Mouse (Mus musculus) effector memory CD4-positive, alpha-beta T cell, adult 5 months (primary cell): ENCODE measurements around the gene Syap1. TPM values are rescaled to one million over a fixed set of nuclear protein-coding genes. Genes with fewer than 3 reads are reported as not detected.

Source experiments
- polyA plus RNA-seq: library from polyadenylated mRNA; unstranded; fragments of 100-300 nt; shearing (Covaris generic); gene quantifications from one replicate; pipeline ENCODE4 v1.2.1, GENCODE M21; 2017

The Syap1 gene
- polyA plus RNA-seq = 47.3 TPM

DNA sequence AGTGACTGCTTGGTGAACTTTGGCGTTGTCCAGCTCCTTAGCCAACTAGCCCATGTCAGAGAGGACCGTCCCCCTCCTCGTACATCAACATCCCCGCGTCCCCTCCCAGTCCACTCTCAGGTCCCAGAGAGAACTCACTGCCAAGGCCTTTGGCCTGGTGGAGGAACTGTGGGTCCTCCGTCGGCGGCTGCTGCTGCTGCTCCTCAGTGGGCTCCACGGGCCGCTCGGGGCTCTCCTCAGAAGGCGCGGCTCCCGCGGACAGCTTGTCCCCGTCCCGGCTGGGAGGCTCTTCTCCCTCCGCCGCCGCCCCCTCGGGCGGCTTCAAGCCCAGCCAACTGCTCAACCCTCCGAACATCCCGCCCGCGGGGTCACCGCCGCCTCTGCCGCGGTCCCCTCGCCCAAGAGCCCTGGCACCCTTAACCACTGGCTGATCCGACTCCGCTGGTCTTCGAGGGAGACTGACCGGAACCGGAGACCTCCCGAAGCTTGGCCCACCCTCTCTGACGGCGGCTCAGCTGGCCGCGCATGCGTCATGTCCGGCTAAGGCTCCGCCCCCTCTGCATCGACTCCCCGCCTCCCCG, at the start of gene Syap1:
Gene Syap1 (minus strand): TSS at position 517 of the 581 bp plus-strand sequence.

DNA sequence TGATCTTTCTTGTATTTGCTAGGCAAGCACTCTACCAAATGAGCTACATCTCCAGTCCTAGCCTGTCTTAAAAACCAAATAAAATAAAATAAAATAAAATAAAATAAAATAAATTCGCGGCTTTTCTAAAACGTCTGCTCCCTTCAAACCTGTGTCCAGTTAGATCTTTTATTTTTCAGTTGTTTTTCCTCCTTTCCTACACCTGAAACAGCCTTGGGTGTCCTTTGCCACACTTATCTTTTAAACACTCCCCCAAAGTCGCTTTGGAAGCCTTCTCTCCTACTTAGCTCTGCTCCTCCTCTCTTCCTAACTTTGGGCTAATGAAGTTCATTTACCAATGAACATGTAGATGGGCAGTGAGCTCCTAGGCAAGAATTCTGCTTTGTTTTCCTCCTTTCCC, 12.7 kb upstream of the Syap1 start, which contains the start of gene Ctps2:
Gene Ctps2 (plus strand): TSS at position 301 of the 400 bp plus-strand sequence.

GRCm38 (mm10) chrX:162829203-162829708, 59.0 kb downstream of the Syap1 start, which contains the start of gene Txlng:
TSS of gene Txlng (minus strand) at chrX:162829454.

Other genes with a start within 250 kb of the Syap1 start
- not detected for gene Reps2, start 244.8 kb downstream of the Syap1 start, polyA plus RNA-seq
- 178 TPM for gene Rbbp7, start 128.0 kb downstream of the Syap1 start, polyA plus RNA-seq
- gene Txlng, start 59.0 kb downstream of the Syap1 start, polyA plus RNA-seq = 21.2 TPM
- 169 TPM for gene Ctps2, start 12.8 kb upstream of the Syap1 start, polyA plus RNA-seq
- gene S100g, start 76.2 kb upstream of the Syap1 start, polyA plus RNA-seq = not detected